Mouse (Mus musculus) embryonic facial prominence, embryonic 15.5 days (tissue): ENCODE data around the gene Nudt7. TPM values are rescaled to one million over a fixed set of nuclear protein-coding genes. Genes with fewer than 3 reads are reported as not detected.

Experiments used
- polyA plus RNA-seq: library from polyadenylated mRNA; unstranded; fragments of >200 nt; fragmentation: Nextera tagmentation; extraction: Ambion mirVana; gene quantifications from 2 replicates; pipeline ENCODE4 v1.2.1, GENCODE M21; 2015

Gene Nudt7
- polyA plus RNA-seq, 1 experiment from 2014 or later, result 13.8 TPM

Other genes starting within 250 kb of the Nudt7 start
- gene Vat1l, start 72.1 kb downstream of the Nudt7 start, polyA plus RNA-seq, result 4.0 and 4.2 TPM in 2 replicates